Mouse (Mus musculus) kidney, embryonic 14.5 days (tissue): ENCODE measurements around the gene Ddx19b. TPM values are rescaled to one million over a fixed set of nuclear protein-coding genes. Genes with fewer than 3 reads are reported as not detected.

Experiments used
- ATAC-seq: fragments of 200-750 bp; cut with Nextera tagmentation; 2 replicates; pipeline ENCODE4 v1.8.0; 2017; ENCODE audit warnings: moderate number of reproducible peaks, mild to moderate bottlenecking, moderate TSS enrichment, moderate library complexity; ENCODE audit not compliant: low FRiP score, low TSS enrichment
- H3K27ac ChIP-seq: fragments of 300-500 bp; sonication (generic); 2 replicates; pipeline ENCODE4 v1.5.1; 2014; ENCODE audit warnings: low read depth, mild to moderate bottlenecking, low read length, moderate library complexity, mixed read lengths
- H3K27me3 ChIP-seq: fragments of 300-500 bp; sonication (generic); 2 replicates; pipeline ENCODE4 v1.6.1; 2014; ENCODE audit warnings: mild to moderate bottlenecking, low read length; ENCODE audit not compliant: control insufficient read depth, insufficient read depth
- H3K36me3 ChIP-seq: fragments of 300-500 bp; sonication (generic); 2 replicates; pipeline ENCODE4 v1.6.1; 2014; ENCODE audit warnings: low read length, mixed read lengths; ENCODE audit not compliant: control insufficient read depth, insufficient read depth
- H3K4me1 ChIP-seq: fragments of 300-500 bp; sonication (generic); 2 replicates; pipeline ENCODE4 v1.6.1; 2014; ENCODE audit warnings: low read length, mixed read lengths; ENCODE audit not compliant: control insufficient read depth, insufficient read depth
- H3K4me2 ChIP-seq: fragments of 300-500 bp; sonication (generic); replicated peaks from 2 replicates; pipeline ENCODE4 v1.6.1; 2014; ENCODE audit warnings: low read depth, mild to moderate bottlenecking, low read length
- H3K4me3 ChIP-seq: fragments of 300-500 bp; sonication (generic); 2 replicates; pipeline ENCODE4 v1.5.1; 2014; ENCODE audit warnings: mild to moderate bottlenecking, low read length
- H3K9ac ChIP-seq: fragments of 300-500 bp; sonication (generic); 2 replicates; pipeline ENCODE4 v1.6.1; 2014; ENCODE audit warnings: low read depth, mild to moderate bottlenecking, low read length, moderate library complexity
- H3K9me3 ChIP-seq: fragments of 300-500 bp; sonication (generic); 2 replicates; pipeline ENCODE4 v1.6.1; 2016; ENCODE audit warnings: low read length; ENCODE audit not compliant: control insufficient read depth
- WGBS: fragments of 180-500 bp; shearing (Covaris S2); extraction: QIAGEN DNeasy Blood & Tissue Kit; methylation state at CpG from one replicate; pipeline ENCODE4 v1.1.7; 2014; 5-methylcytosine and 5-hydroxymethylcytosine counted together
- polyA plus RNA-seq: library from polyadenylated mRNA; unstranded; fragments of >200 nt; fragmentation: Nextera tagmentation; extraction: Ambion mirVana; gene quantifications from 2 replicates; pipeline ENCODE4 v1.2.1, GENCODE M21; 2014

The Ddx19b gene
- polyA plus RNA-seq, 1 experiment from 2014 or later = 6.7 TPM

DNA sequence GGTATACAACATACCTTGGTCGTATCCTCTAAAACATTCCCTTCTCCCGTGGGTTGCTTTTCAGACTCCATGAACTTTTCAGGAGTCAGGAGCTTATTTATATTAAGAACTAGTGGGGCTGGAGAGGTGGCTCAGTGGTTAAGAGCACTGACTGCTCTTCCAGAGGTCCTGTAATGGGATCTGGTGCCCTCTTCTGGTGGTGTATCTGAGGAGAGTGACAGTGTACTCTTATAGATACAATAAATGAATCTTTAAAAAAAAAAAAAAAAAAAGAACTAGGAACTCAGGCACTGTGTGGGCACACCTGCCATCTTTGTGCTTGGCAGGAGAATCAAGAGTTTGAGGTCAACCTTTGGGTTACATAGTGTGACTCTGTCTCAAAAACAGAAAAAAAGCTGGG, 17.1 kb upstream of the Ddx19b start:
- no peak overlapping the region for H3K4me3 ChIP-seq
- H3K27me3 ChIP-seq = no peaks in the 10 kb centered on the region
- H3K9ac ChIP-seq = no peak overlapping the region
- WGBS = 93% methylated on average over 2 of the region's 2 CpGs
- no peak for ATAC-seq
- H3K4me1 ChIP-seq = no peaks in the 10 kb centered on the region
- H3K27ac ChIP-seq = no peak overlapping the region
- no peak overlapping the region for H3K4me2 ChIP-seq
- no peaks in the 10 kb centered on the region for H3K9me3 ChIP-seq
- peaks cover 99% of the 10 kb centered on the region for H3K36me3 ChIP-seq

DNA sequence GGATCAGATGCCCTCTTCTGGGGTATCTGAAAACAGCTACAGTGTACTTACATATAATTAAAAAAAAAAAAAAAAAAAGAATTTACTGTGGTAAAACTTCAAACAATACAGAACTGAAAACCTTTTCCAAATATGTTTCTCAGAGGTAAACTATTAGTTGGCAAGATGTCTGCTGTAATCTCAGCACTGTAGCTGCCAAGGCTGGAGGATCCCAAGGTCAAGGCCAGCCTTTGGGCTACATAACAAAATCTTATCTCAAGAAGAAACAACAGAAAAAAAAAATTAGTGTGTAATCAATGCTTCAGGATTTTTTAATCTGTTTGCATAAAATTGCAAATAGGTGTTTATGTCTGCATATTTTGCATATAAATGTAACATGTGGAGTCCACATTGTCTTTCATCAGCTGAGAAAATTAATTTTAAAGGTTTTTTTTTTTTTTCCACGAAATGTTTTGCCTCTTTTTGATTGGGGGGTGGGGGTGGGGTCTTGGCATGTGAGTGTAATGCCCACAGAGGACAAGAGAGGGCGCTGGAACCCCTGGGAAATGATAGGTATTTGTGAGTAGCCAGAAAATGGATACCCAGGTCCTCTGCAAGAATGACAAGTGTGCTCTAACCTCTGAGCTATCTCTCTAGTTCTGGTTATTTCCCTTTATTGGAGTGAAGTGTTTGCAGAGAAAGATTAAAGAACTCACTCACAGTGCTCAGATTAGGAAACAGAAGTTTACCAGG, 12.6 kb upstream of the Ddx19b start:
- Histone ChIP-seq H3K4me1 (no peaks in the 10 kb centered on the region), H3K27ac (no peak overlapping the region), H3K36me3 (peaks cover 98% of the 10 kb centered on the region), H3K4me3 (no peak overlapping the region), H3K27me3 (no peaks in the 10 kb centered on the region), H3K9ac (no peak overlapping the region), H3K9me3 (no peaks in the 10 kb centered on the region), H3K4me2 (no peak overlapping the region)
- 44% methylated on average over 2 of the region's 2 CpGs for WGBS
- no peak for ATAC-seq

DNA sequence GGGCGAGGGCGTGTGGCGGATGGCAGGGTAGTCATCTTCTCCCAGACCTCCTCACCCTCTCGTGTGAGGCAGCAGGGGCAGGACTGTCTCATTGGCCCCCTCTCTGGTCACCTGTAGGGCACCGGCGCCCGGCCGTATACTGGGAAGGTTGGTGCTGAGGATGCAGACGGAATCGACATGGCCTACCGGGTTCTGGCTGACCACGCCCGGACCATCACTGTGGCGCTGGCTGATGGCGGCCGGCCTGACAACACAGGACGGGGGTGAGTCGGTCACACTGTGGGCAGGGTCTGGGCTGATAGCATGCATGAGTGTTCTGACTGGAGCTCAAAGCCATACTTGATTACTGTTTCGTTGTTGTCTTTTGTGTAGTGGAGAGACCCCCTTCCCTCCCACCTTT, 11.0 kb upstream of the Ddx19b start:
- H3K4me2 ChIP-seq = no peak overlapping the region

DNA sequence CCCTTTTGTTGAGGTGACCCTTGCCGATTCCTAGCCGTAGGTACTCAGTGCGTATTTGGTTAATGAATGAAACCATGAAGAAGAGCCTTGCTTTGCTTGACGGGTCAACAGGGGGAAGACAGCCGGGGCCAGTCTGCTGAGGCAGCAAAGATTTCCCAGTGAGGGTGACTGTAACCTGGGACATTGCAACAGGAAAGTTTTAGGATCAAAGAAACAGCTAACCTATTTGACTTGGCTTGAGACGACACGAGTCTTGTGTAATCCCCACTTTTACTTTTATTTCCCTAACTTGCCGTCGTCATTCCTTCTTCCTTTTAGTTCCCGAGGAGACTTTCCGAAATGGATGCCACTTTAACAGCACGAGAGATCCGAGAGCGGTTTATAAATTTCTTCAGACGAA, 5.0 kb upstream of the Ddx19b start:
- no peak for ATAC-seq
- no peak overlapping the region for H3K4me3 ChIP-seq
- H3K4me1 ChIP-seq = peaks cover 17% of the 10 kb centered on the region
- peaks cover 2% of the 10 kb centered on the region; the same call in 1 of the 2 replicates for H3K27me3 ChIP-seq
- H3K4me2 ChIP-seq = no peak overlapping the region
- WGBS = 94% methylated on average over 15 of the region's 15 CpGs
- H3K36me3 ChIP-seq = peaks cover 52% of the 10 kb centered on the region
- no peak overlapping the region for H3K9ac ChIP-seq
- H3K27ac ChIP-seq = no peak overlapping the region
- no peaks in the 10 kb centered on the region for H3K9me3 ChIP-seq

More for the DNA sequence above, 11.0 kb upstream of the Ddx19b start:
- Histone ChIP-seq H3K4me1 (no peaks in the 10 kb centered on the region), H3K9me3 (no peaks in the 10 kb centered on the region), H3K9ac (no peak overlapping the region), H3K4me3 (no peak overlapping the region), H3K27ac (no peak overlapping the region), H3K36me3 (peaks cover 98% of the 10 kb centered on the region), H3K27me3 (no peaks in the 10 kb centered on the region)
- ATAC-seq = no peak
- WGBS = 94% methylated on average over 19 of the region's 19 CpGs

DNA sequence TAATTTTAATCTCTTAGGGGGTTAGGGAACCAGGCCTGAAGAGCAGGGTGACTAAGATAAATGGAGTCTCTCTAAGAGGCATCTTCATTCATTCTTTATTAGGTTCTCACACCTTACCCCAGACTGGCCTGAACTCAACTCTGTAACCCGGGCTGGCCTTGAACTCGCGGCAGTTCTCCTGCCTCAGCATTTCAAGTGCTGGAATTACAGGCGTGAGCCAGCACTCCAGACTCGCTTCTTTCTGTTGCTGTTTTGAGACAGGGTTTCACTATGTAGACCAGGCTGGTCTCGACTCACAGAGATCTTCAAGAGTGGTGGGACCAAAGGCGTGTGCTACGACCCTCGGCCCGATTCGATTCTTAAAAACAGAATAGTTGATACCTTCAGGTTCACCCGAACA, 2.7 kb upstream of the Ddx19b start:
- Histone ChIP-seq H3K9ac (peak overlapping the region; percentile 74), H3K27me3 (peaks cover 3% of the 10 kb centered on the region; the same call in 1 of the 2 replicates), H3K9me3 (no peaks in the 10 kb centered on the region), H3K27ac (peak overlapping the region; percentile 72; the same call in 1 of the 2 replicates), H3K36me3 (peaks cover 31% of the 10 kb centered on the region), H3K4me1 (peaks cover 17% of the 10 kb centered on the region), H3K4me3 (peak overlapping the region; percentile 68), H3K4me2 (peak overlapping the region; percentile 76)
- ATAC-seq = no peak
- 18% methylated on average over 12 of the region's 12 CpGs for WGBS

DNA sequence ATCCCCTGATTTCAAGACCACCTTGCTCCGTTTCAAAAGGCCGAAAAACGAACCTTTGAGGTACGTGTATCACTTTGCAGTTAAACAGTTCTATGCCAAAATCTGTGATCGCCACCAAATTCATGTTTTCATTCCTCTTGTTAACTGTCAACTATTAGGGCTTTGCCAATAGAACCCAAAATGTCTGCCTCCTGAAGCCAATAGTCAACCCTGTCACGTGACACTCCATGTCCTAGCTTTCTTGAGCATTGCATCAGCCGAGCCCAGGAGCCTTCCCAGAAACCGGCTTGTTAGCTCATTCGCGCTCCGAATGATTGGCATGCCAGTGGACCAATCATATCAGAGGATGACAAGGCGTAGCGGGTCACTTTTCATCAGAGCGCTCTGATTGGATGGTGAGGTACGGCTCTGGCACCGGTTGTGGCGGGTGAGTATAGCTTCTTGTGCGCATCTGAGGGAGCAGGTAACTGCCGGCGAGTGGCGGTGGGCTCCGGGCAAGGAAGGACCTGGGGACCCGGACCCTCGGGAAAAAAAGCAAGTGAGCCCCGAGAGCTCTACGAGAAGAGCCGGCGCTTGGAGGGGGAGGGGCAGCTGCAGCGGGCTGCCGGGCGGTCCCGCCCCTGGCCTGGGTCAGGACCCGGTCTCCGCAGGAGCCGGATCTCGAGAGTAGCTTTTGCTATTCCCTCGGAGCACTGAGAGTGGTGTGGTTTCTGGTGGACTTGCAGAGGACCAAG, 2.1 kb upstream of the Ddx19b start:
- peak overlapping the region; percentile 72 for H3K27ac ChIP-seq
- peak overlapping the region; percentile 68 for H3K4me3 ChIP-seq
- H3K4me2 ChIP-seq = peak overlapping the region; percentile 76
- H3K36me3 ChIP-seq = peaks cover 24% of the 10 kb centered on the region
- WGBS = 7% methylated on average over 37 of the region's 37 CpGs
- H3K27me3 ChIP-seq = peaks cover 3% of the 10 kb centered on the region; the same call in 1 of the 2 replicates
- H3K4me1 ChIP-seq = peaks cover 17% of the 10 kb centered on the region
- peak; percentile 99 for ATAC-seq
- peak overlapping the region; percentile 74 for H3K9ac ChIP-seq
- H3K9me3 ChIP-seq = no peaks in the 10 kb centered on the region

DNA sequence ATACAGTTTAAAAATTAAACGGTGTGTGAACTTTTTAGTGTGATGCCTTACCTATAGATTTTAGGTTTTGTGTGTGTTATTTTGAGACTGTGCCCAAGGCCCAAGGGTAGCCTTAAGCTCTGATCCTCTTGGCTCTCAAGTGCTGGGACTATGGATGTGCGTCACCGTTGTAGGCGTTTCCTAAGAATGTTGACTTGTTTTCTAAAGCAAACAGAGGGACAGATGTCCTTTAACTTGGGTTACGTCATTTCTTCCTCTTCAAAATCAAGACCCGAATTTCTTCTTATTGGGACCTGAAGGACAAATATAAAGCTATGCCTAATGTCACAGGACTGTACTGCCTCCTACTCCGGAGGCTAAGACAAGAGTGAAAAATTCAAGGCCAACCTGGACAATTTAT, 1.4 kb upstream of the Ddx19b start, which contains the start of gene Aars:
Gene Aars (plus strand): TSS at position 229 of the 400 bp plus-strand sequence.
- Histone ChIP-seq H3K4me1 (peaks cover 17% of the 10 kb centered on the region), H3K27me3 (peaks cover 3% of the 10 kb centered on the region; the same call in 1 of the 2 replicates), H3K9me3 (no peaks in the 10 kb centered on the region), H3K9ac (peak within 1 kb of the TSS; percentile 74), H3K36me3 (peaks cover 17% of the 10 kb centered on the region), H3K4me2 (peak within 1 kb of the TSS; percentile 76), H3K27ac (peak within 1 kb of the TSS; percentile 72), H3K4me3 (peak within 1 kb of the TSS; percentile 68)
- ATAC-seq = no peak
- 97% methylated on average over 7 of the region's 7 CpGs for WGBS

DNA sequence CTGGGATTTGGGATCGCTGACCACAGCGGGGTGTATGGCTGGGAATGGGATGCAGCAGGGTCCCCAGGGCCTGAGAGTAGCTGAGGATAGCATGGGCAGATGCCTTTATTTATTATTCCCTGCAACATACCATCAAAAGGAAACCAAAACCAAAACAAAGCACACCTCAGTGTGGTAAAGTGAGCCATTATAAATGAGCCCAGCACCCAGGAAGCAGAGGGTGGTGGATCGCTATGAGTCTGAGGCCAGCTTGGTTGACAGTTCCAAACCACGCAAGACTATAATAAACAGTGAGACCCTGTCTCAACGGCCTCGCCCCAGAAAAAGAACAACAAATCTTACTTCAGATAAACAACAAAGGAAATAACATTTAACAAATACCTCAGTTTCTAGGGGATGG, 1.5 kb downstream of the Ddx19b start:
- H3K36me3 ChIP-seq = no peaks in the 10 kb centered on the region
- H3K4me2 ChIP-seq = no peak overlapping the region
- peaks cover 3% of the 10 kb centered on the region; the same call in 1 of the 2 replicates for H3K27me3 ChIP-seq
- peaks cover 8% of the 10 kb centered on the region; the same call in 1 of the 2 replicates for H3K4me1 ChIP-seq
- no peak for ATAC-seq
- no peak overlapping the region for H3K4me3 ChIP-seq
- H3K9me3 ChIP-seq = no peaks in the 10 kb centered on the region
- H3K9ac ChIP-seq = no peak overlapping the region
- 78% methylated on average over 6 of the region's 6 CpGs for WGBS
- H3K27ac ChIP-seq = no peak overlapping the region

DNA sequence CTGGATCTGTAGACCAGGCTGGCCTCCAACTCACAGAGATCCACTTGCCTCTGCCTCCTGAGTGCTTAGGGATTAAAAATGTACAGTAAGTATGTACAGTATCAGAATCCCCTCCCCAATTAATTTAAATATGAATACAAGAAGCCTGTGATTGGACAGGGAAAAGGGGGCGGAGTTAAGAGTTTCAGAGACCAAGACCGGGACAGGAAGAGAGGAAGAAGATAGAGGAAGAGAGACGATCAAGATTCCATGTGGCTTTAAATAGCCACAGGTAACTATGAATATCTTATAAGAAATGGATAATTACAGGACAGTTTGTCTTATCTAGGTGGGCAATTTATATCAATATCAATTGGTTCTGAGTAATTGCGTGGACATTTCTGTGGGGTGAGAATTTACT, 2.0 kb downstream of the Ddx19b start:
- Histone ChIP-seq H3K27ac (no peak overlapping the region), H3K9me3 (no peaks in the 10 kb centered on the region), H3K4me2 (no peak overlapping the region), H3K4me1 (peaks cover 3% of the 10 kb centered on the region; the same call in 1 of the 2 replicates), H3K27me3 (peaks cover 3% of the 10 kb centered on the region; the same call in 1 of the 2 replicates), H3K9ac (no peak overlapping the region), H3K4me3 (no peak overlapping the region), H3K36me3 (no peaks in the 10 kb centered on the region)
- no peak for ATAC-seq
- WGBS = 53% methylated on average over 4 of the region's 4 CpGs
